Mouse (Mus musculus): ENCODE data around the gene Rabac1.

Gene Rabac1

DNA sequence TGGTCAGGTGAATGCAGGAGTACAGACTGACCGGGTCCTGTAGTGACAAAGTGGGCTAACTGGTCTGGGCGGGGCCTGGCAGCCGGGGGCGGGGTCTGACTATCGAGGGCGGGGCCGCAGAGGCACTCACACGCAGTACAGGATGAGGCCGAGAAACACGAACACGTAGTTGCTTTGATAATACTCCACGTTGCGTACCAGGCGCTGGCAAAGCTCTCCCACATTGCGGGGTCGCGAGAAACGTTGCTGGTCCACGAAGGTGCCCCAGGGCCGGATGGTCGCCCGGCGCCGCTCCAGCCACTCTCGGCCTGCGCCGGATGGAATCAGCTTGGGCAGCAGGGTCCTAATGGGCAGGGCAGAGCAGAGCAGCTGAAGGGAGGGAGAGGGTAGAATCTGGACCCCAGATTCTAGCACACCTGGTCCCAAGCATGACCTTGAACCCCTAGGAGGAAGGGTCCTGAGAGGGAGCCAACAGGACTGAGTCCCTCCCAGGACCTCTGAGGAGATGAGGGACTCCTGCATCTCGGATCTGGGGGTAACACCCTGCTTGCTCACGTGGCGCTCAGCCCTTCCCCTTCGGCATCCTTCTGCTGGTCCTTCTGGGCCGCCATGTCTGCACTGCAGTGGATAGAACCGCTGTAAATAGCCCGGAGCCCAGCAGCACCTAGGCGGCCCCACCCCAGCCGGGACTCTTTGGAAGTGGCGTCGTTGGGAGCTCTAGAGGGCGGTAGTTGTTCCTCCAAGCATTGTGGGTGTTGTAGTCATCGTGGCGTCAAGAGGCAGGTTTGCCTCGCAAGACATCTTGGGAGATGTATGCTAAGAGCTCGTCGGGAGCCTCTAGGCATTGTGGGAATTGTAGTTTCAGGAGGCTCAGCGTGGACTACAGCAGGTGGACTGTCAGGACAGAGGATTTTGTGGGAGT is at the start of gene Rabac1:
Gene Rabac1, minus strand, starts transcription at position 783 of the 922 bp plus-strand sequence.
- peak; percentile 92 for DNase-seq (ENCODE audit: low read depth, low spot score)

DNA sequence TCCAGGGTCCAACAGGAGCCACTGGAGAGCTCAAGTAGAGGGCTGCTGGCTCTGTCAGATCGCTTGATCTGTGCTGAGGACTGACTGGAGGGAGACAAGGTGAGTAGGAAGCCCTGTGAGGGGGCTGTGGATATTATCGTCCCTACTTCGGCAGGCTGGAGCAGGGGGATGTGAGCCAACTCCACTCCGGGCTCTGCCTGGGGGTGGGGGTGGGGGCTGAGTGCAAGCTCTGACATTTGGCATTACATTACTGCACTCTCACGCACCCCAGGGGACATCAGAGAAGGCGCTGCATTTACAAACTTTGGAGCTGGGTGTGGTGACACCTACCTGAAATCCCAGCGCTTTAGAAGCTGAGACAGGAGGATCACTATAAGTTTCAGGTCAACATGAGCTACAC is 39.0 kb upstream of the Rabac1 start:
- no peak for DNase-seq (ENCODE audit: low read depth, low spot score)

GRCm38 (mm10) chr7:25010090-25010913 is 37.7 kb upstream of the Rabac1 start:
- DNase-seq (ENCODE audit: low read depth, low spot score), result no peak

- DNase-seq (ENCODE audit: low read depth, low spot score), result no peak
Observed at GRCm38 (mm10) chr7:25009099-25009700, 36.6 kb upstream of the Rabac1 start.

GRCm38 (mm10) chr7:25008635-25009034 is 36.1 kb upstream of the Rabac1 start:
- DNase-seq (ENCODE audit: low read depth, low spot score), result no peak

DNA sequence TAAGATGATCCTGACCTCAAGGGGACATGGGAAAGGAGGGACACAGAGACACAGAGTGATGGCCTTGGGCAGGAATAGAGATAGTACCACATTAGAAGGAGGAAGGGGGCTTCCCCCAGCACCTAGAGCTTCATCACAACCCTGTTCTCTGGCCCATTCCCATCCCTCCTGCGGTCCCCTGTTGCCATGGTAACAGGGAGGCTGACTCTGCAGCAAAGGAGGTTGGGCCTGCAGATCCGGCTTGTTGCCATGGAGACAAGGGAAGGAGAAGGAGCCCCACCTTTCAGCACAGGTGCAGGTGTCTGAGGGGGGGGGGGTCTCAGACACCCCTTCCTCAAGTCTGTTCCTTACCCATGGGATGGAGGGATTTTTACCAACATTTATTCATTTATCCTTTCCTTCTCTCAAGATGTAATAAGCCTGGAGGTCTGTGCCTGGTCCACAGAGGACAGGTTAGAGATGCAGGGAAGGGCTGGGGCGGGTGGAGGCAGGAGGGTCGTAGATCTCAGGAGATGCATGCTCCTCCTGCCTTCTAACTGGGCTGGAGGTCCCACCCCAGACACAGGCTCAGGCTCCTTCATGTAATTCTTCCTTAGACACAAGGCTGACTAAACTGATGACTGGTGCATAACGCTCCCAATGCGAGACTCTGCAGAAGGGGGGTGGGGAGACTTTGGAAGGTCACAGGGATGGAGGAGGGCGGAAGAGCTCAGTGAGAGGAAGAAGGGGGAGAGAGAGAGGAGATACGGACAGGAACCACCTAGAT is 35.2 kb upstream of the Rabac1 start:
- DNase-seq (ENCODE audit: low read depth, low spot score), result peak; percentile 88

DNA sequence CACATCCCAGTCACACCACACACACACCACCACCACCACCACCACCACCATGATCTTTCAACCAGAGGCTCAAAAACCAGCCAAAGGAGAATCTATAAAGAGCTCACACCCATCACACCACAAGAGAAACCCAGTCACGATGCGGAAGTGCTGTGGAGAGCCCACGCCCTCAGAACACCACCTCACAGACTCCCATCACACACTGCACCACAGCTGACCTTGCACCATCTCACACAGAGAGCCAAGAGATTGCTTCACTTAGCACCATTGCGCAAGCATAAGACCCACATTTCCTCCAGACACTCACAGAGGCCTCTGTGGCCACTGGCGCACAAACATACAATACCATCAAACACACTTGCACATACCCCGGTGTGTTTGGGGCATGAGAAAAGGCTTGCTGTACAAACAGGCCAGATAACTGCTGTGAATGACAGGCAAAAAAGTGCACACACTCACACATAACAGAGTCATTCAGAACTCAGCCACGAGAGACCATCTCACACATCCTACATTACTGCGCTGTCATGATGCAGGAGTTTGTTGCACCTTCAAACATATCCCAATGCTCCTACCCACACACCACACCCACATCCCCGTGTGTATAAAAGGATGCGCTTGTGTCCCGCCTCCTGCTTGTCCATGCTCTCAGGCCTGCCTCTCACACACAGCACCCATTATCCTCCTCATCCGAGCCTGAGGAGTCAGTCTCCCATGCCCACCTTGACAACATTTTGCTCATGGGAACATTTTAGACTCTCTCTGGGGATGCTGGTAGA is 34.2 kb upstream of the Rabac1 start:
- DNase-seq (ENCODE audit: low read depth, low spot score), result no peak

DNA sequence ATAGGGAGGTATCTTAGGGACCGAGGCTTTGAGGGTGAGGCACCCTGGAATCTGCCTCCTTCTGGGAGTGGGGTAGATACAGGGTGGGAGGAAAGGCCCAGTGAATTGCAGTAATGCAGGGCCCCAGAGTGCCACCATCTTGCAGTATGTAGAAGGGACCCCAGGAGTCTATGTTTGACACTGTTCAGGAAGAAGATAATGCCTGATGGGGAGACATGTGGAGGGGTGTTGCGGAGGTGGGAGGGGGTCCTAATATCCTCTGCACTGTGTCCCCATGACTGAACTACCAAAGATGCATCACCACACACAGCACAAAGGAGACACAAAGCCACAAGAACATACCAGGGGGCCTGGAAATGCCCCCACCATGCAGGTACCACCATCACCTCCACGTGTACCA is 33.6 kb upstream of the Rabac1 start:
- DNase-seq (ENCODE audit: low read depth, low spot score), result no peak

- peak; percentile 79 for DNase-seq (ENCODE audit: low read depth, low spot score)
Observed at GRCm38 (mm10) chr7:25005421-25006065, 33.0 kb upstream of the Rabac1 start, which contains the start of gene Atp1a3. Atp1a3 (minus strand) TSS chr7:25005958.

GRCm38 (mm10) chr7:25004806-25005205 is 32.3 kb upstream of the Rabac1 start:
- DNase-seq (ENCODE audit: low read depth, low spot score), result no peak

DNA sequence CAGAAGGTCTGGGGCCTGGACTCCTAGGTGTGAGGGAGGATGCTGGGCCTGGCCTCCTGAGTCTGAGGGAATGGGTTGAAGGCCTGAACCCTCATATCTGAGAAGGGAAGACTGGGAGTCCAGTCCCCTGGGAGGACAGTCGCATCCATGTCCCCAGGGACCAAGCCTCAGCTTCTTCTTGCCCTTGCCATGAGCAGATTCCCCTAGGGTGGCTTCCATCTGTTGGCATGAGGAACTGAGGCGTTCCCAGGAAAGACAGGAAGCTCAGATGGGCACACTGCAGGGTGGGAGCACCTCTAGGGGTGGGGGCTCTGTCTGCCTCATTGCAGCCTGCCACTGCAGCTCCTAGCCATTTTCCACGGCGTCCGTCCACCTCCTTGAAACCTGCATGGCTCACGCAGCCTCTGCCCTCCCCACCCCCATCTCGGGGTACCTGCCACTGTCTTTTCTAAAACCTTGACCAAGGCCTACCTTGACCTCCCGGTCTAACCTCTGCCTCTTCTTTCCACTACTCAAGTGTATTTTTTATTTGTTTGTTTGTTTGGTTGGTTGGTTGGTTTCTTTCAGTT is 31.4 kb upstream of the Rabac1 start:
- DNase-seq (ENCODE audit: low read depth, low spot score), result no peak

GRCm38 (mm10) chr7:25003291-25003690 is 30.7 kb upstream of the Rabac1 start:
- DNase-seq (ENCODE audit: low read depth, low spot score), result no peak

GRCm38 (mm10) chr7:25000711-25001110 is 28.2 kb upstream of the Rabac1 start:
- no peak for DNase-seq (ENCODE audit: low read depth, low spot score)

DNA sequence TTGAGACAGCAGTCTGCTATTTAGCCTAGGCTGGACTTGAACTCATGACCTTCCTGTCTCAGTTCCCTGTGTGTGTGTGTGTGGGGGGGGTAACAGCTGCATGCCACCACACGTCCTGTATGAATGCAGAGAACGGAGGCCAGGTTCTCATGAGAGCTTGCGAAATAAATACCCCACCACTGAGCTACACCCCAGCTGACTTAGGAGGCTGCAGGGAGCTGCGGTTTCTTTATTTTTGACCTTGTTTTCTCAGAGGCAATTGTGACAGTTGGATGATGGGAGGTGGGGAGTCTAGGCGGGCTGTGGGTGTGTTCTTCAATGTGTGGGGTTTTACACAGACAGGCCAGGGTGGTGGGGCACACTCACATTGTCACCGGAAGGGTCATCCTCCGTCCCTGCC is 27.7 kb upstream of the Rabac1 start:
- DNase-seq (ENCODE audit: low read depth, low spot score), result no peak

- DNase-seq (ENCODE audit: low read depth, low spot score), result no peak
Observed at GRCm38 (mm10) chr7:24993081-24993480, 20.5 kb upstream of the Rabac1 start.

GRCm38 (mm10) chr7:24990478-24990877 is 17.9 kb upstream of the Rabac1 start:
- no peak for DNase-seq (ENCODE audit: low read depth, low spot score)

DNA sequence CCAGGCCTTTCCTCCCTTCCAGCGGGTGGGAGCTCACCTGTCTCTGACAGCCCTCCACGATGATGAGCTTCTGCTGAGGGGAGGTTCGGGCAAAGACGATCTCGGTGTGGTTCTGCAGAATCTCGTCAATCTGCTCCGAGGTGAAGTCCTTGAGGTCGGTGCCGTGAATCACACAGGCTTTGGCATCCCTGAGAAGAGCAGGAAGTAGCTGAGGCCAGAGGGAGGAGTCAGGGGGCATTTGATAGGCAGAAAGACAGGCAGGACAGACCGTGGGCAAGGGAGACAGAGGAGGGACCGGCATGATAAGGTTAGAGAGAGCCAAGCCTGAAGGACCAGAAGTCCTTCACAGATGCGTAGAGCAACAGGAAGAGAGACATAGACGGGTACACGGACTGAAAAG is 15.4 kb upstream of the Rabac1 start:
- no peak for DNase-seq (ENCODE audit: low read depth, low spot score)

GRCm38 (mm10) chr7:24985799-24986198 is 13.2 kb upstream of the Rabac1 start:
- DNase-seq (ENCODE audit: low read depth, low spot score), result no peak

GRCm38 (mm10) chr7:24984307-24984706 is 11.8 kb upstream of the Rabac1 start:
- DNase-seq (ENCODE audit: low read depth, low spot score), result no peak

- DNase-seq (ENCODE audit: low read depth, low spot score), result no peak
Observed at GRCm38 (mm10) chr7:24983396-24983795, 10.8 kb upstream of the Rabac1 start.

Data from brain, embryonic 18.5 days (tissue).